Mouse (Mus musculus) brown adipose tissue, adult 24 weeks (tissue): Measurements from ENCODE around the gene Aacs. TPM values are rescaled to one million over a fixed set of nuclear protein-coding genes. Genes with fewer than 3 reads are reported as not detected.

ENCODE experiments used
- polyA plus RNA-seq: library from polyadenylated mRNA; stranded (reverse); fragments of >200 nt; gene quantifications from 2 replicates; pipeline ENCODE4 v1.2.4, GENCODE M21; 2012; ENCODE audit not compliant: missing spikeins, insufficient read depth, insufficient read length

Gene Aacs
- polyA plus RNA-seq, 1 experiment, result 151 TPM

Other genes starting within 250 kb of the Aacs start
- gene Scarb1, start 134.7 kb upstream of the Aacs start, polyA plus RNA-seq, result 18.6 and 30.7 TPM in 2 replicates
- gene Gm10382, start 86.5 kb upstream of the Aacs start, polyA plus RNA-seq, result not detected in 2 replicates
- 692 and 1,079 TPM in 2 replicates for gene Ubc, start 85.6 kb upstream of the Aacs start, polyA plus RNA-seq
- gene Dhx37, start 41.7 kb upstream of the Aacs start, polyA plus RNA-seq, result 5.0 and 16.9 TPM in 2 replicates
- 15.4 and 19.5 TPM in 2 replicates for gene Bri3bp, start 34.2 kb upstream of the Aacs start, polyA plus RNA-seq
- 0.36 TPM in 1 of 2 replicates, not detected in the other for gene Tmem132b, start 56.0 kb downstream of the Aacs start, polyA plus RNA-seq